Mouse (Mus musculus): ENCODE results near the gene Aqp3.
"Not testable (repeated sequence)": the region's sequence is repeated elsewhere in the genome, so short reads cannot be mapped to it uniquely, and the experiment has no call there.

Gene Aqp3

GRCm38 (mm10) chr4:41102901-41103300 is 4.9 kb upstream of the Aqp3 start:
- no peak for DNase-seq (ENCODE audit: low read depth, low spot score)

DNA sequence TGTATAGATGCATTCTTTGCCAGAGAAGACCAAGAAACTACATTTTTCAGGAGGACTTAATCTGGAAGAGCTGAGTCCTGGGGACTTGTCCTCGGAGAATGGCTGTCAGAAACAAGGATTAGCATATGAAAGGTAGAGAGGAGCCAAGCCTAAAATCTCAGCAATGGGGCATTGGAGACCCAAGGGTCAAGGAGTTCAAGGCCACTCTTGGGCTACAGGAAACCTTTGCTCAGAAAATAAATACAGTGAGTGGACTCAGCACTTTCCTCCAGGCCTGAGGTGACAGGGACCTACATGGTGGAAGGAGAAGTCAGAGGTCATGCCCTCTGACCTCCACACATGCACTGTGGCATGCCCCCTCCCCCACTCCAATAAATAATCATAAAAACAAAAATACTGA is 3.0 kb upstream of the Aqp3 start:
- DNase-seq (ENCODE audit: low read depth, low spot score): no peak

- DNase-seq (ENCODE audit: low read depth, low spot score): no peak
These were observed 581 bp upstream of the Aqp3 start for GRCm38 (mm10) chr4:41098577-41098951.

GRCm38 (mm10) chr4:41097381-41097780 is 602 bp downstream of the Aqp3 start:
- no peak for DNase-seq (ENCODE audit: low read depth, low spot score)

GRCm38 (mm10) chr4:41096794-41097193 is 1.2 kb downstream of the Aqp3 start:
- DNase-seq (ENCODE audit: low read depth, low spot score): no peak

DNA sequence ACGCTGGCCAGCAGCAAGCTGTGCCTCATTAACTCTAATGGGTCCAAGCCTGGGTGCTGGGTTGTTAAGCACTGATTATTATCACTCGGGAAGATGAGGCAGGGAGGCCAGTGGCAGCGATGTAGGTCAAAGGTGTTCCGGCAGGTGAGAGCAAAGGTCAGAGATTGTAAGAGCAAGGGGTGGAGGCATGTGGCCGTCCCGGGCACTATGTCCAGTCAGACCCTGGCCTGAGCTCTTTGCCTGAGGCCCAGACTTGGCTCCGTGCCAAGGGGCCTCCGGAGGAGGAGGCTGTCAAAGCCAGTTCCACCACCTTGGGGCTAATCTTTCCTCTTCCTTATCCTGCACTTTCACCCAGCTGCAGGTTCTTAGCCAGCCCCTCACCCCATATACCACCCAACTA is 1.8 kb downstream of the Aqp3 start:
- DNase-seq (ENCODE audit: low read depth, low spot score): no peak

DNA sequence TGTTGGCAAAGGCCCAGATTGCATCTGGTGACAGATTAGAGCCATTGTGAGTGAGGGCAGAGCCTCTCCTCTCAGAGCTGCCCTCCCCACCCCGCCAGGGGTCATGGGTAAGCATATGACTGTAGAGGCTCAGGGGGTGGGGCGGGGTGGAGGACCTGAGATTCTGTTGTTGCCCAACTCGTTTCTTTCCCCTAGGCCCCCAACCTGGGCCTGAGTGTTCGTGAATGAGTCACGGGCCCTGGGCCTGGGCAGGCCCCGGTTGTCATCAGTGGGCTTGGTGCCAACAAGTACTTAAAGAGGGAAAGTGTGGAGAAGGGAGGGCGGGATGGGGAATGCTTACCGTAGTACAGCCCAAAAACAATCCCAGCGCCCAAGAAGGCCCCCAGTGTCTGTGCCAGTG is 3.6 kb downstream of the Aqp3 start:
- DNase-seq (ENCODE audit: low read depth, low spot score): no peak

DNA sequence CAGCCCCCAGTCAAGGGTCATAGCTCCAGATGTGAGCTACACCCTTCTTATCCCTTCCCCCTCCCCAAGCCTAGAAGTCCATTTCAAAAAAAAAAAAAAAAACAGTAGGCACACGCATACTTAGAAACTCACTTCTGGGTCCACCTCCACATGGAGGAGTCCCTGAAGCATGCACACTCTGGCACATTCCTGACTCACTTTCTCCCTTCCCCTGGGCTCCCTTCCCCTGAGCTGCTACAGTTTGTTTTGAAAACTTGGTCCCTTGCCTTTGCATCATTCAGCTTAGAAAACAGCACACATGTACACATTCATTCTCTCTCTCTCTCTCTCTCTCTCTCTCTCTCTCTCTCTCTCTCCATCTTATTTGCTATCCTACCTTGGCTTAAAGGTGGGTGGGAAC is 5.0 kb downstream of the Aqp3 start:
- DNase-seq (ENCODE audit: low read depth, low spot score): no peak

GRCm38 (mm10) chr4:41091391-41091790 is 6.6 kb downstream of the Aqp3 start:
- no peak for DNase-seq (ENCODE audit: low read depth, low spot score)

DNA sequence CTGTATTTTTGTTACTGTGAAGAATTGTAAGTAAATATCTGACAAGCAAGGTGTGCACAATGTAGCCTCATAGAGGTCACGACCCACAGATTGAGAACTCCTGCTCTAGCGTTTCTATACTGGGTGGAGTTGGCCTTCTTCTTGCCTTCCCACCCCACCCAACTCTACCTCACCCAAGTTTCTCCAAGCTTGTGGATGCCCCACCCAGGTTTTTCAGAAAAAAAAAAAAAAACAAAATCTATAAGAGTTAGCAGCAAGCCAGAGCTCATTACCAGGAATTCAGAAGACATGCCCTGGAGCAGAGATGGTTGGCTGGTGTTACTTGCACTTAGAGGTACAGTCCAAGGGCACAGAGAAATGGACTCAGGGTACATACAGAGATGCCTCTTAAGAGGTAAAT is 8.3 kb downstream of the Aqp3 start:
- DNase-seq (ENCODE audit: low read depth, low spot score): no peak

GRCm38 (mm10) chr4:41089189-41089588 is 8.8 kb downstream of the Aqp3 start:
- no peak for DNase-seq (ENCODE audit: low read depth, low spot score)

DNA sequence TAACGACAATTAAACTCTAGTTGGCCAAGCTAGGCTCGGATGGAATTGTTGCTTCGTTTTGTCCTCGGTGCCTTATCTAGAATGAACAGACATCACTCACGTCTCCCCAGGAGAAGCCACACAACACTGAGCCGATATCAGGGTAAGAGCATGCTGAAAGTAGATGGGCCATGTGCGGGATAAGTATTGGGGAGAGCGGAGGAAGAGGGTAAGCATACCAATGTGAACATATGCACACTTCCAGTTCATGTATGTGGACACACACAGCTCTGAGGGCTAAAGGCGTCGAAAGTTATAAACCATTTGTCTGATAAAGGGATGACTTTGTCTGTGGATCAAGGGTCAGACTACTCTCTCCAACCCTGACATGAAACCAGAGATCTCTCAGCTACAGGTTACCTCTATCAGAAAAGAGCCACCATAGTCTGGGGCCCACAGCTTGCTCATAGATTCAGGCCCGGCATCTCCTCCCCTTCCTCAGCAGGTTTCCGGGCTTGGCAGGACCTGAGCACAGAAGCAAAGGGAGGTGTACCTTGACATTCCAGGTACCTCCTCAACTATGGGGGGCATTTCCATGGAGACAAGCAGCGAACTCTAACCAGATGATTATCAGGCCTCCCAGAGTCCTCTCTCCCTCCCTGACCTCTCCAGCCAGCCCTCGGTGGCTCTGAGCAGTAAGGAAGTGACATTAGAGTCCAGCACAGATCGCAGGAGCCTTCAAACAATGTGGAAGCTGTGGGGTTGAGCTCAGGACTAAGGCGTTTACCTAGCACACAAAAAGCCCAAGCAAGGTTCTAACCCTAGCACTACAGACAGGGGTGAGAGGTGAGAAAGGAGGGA is 10.3 kb downstream of the Aqp3 start:
- no peak for DNase-seq (ENCODE audit: low read depth, low spot score)

- DNase-seq (ENCODE audit: low read depth, low spot score): no peak
These were observed 11.0 kb downstream of the Aqp3 start for GRCm38 (mm10) chr4:41086947-41087346.

DNA sequence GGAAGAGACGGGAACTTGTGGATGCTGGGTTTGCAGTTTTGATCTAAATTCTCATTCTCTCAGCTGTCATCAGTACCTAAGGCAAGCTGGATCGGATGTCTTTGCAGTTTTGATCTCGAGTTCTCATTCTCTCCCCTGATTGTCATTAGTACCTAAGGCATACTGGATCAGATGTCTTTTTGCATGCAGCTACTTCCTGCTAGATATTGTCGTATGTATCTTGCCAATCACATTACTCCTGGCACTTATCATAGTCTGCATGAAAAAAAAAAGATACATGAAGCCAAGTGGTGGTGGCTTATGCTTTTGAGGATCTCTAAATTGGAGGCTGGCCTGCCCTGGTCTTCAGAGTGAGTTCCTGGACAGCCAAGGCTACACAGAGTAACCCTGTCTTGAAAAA is 13.2 kb downstream of the Aqp3 start:
- DNase-seq (ENCODE audit: low read depth, low spot score): no peak

DNA sequence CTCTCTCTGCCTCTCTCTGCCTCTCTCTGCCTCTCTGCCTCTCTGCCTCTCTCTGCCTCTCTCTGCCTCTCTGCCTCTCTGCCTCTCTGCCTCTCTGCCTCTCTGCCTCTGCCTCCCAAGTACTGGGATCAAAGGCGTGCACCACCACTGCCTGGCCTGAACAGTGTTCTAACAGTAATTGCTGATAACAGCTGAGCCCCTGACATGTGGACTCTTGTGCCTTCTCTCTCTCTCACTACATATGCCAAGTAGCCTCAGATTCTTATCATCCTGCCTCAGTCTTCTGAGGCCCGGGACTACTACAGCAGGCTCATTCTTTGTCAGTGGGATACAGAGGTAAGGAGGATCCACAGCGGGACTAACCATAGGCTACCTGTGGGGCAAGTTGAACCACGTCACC is 15.2 kb downstream of the Aqp3 start:
- not testable (repeated sequence) for DNase-seq (ENCODE audit: low read depth, low spot score)

GRCm38 (mm10) chr4:41081733-41082132 is 16.2 kb downstream of the Aqp3 start:
- no peak for DNase-seq (ENCODE audit: low read depth, low spot score)

DNA sequence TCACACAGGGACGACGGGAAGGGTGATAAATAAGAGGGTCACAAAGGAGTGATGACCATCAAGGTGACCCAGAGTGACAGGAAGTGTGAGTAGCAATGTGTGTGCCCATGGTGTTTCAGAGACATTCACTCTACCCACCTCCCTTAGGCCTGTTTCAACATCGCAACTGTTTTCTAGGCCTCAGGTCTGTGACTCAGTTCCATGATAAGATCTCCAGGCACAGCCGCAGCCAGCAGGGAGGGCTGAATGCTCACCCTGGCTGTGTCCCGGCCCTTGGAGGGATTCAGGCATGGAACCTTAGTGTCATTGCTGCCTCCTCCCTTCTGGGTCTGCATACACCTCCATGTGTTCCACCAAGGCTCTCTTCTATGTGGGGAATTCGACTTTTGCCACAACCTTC is 19.3 kb downstream of the Aqp3 start:
- no peak for DNase-seq (ENCODE audit: low read depth, low spot score)

DNA sequence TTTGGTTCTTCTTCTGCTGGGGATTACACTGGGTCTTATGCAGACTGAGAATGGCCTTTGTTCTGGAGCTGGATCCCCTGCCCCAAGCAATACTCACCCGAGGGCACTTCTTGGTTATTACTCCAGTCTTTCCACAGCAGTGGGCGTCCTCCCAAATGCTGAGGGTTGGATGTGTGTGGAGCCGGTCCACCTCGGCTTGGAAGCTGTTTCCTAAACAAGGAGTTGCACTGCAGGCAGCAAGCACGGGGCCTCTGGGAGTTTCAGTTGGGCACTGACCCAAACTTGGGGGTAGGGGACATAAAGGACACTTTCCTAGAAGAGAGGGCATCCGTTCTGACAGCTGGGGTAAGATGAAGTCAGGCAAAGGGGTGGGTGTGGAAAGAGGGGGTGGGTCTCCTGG is 23.5 kb downstream of the Aqp3 start:
- DNase-seq (ENCODE audit: low read depth, low spot score): no peak

GRCm38 (mm10) chr4:41073008-41073817 is 24.8 kb downstream of the Aqp3 start:
- DNase-seq (ENCODE audit: low read depth, low spot score): no peak

- DNase-seq (ENCODE audit: low read depth, low spot score): no peak
These were observed 26.2 kb downstream of the Aqp3 start for GRCm38 (mm10) chr4:41071500-41072429.

- DNase-seq (ENCODE audit: low read depth, low spot score): no peak
These were observed 32.8 kb downstream of the Aqp3 start for GRCm38 (mm10) chr4:41065196-41065595.

All from CD4-positive, CD25-positive, alpha-beta regulatory T cell, adult 2 months (primary cell).